Mouse (Mus musculus) urinary bladder, postnatal 36 days (tissue): ENCODE data around the gene Kpnb1.

ENCODE experiments used
- DNase-seq, 2 experiments: peaks; one replicate each; pipeline ENCODE4 v3.0.0; 2022; ENCODE audit warnings: low spot score in 2 of 2, mixed read lengths in 1 of 2

Kpnb1 gene

DNA sequence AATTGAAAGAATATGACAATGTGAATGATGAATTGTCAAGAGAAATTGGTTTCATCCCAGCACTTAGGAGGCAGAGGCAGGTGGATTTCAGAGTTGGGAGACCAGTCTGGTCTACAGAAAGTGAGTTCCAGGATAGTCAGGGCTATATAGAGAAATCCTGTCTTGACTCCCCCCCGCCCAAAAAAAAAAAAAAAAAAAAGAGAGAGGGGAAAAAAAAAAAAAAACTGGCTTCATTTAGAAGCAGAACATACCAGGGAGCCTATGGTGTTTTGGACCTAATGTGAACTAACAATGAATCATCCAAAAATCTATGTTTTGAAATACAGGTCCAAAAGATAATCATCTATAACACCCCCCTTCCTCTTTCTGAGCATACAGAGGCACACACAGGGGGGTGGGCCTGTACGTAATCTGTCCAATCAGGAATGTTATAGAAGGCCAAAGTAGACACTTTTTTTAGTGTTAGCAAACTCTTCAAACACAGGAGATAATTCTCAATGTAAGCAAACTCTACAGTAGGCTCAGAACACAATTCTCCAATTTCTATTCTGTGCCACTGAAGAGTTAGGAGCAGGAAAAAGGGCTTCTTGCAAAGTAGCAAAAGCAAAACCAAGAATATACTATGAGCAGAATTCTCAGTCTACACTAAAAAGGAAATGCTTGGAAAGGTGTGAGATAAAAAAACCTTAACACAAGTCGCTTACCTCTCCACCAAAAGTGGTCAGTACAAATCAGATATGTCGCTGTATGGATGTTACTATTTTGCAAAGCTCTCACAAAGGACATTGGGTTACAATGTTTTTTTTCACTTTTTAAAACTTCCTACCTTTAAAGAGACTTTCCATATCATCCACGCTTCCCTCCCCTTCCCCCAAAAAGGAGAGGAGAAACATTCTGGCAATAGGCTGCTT, 1.7 kb downstream of the Kpnb1 start:
- DNase-seq = no peak

DNA sequence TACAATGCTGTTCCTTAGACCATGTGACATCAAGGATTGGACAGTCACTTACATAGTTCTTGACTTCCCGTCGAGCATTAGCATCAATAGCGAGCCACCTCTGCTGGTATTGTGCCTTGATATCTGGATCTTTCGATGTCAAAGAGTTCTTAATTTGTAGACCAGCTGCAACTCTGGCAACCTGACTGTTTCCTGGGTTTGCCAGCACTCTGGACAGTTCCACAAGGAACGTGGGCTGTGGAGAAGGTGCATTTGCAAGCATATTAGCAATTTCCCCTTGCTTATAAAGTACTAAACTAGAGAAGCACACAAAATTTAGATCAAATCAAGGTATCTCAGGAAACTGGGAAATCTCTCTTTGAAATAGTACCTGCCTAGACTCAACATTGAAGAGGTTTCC, 2.8 kb downstream of the Kpnb1 start:
- no peak for DNase-seq

DNA sequence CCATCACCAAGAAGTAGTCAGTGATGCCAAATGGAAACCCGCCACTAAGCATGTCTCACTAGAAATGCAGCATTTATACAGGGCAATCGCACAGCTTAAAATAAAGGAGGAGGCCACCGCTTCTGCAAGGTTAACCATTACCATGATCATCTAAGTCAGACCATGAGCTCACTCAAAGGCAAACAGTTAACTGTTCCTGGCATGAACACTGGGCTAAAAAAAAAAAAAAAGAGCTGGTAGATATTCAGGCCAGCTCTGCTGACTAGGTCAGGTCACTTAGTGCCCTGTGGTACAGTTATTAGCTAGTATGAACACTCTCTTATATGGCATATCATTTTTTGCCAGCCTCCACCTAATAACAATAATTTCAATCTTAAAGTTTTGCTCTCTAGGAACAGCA, 5.2 kb downstream of the Kpnb1 start:
- no peak for DNase-seq

DNA sequence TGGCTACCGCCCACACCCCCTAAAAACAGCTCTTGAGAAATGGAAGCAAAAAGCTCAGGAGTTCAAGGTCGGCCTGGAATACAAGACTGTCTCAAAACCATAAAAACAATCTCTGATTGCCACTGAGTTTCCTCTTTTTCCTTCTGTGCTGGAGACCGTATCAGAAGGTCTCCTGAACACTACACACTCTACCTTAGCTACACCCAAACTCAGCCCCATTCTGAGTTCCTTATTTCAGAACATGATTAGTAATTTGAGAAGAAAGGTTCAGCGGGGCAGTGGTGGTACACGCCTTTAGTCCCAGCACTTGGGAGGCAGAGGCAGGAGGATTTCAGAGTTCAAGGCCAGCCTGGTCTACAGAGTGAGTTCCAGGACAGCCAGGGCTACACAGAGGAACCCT, 6.6 kb downstream of the Kpnb1 start:
- no peak for DNase-seq

DNA sequence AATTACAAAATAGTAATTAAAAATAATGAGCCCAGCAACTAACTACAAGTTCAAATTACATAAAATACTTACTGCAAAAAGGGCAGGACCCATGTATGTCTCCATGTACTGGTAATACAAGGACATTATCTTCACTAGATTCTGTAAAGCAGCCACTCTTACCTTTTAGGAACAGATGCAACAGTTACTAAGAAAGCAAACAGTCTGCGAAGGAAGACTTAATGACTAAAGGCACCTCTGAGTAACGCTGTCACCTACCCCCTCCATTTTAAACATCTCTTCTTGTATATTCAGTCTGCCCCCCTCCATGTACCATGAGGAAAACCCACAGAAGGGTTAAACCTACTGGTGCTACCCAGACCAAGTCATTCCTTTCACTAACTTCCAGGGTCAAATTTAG, 9.5 kb downstream of the Kpnb1 start:
- DNase-seq = no peak

DNA sequence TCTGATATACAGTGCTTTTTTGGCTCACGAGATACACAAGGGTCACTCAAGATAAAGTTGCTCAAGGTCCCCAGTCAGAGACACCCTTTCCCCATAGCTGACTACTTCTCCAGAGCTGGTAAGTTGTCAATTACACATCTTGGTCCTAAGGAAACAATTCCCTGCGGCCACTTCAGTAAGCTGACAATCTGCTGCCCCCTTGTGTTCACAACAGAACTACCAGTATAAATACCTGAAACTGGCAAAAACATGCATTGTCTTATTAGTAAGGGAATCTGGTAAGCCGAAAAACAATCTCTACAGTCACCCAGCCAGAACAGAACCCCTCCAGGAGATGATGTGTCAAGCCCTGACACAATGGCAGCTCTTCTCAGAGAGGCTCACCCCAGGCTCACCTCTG, 10.8 kb downstream of the Kpnb1 start:
- DNase-seq = no peak

DNA sequence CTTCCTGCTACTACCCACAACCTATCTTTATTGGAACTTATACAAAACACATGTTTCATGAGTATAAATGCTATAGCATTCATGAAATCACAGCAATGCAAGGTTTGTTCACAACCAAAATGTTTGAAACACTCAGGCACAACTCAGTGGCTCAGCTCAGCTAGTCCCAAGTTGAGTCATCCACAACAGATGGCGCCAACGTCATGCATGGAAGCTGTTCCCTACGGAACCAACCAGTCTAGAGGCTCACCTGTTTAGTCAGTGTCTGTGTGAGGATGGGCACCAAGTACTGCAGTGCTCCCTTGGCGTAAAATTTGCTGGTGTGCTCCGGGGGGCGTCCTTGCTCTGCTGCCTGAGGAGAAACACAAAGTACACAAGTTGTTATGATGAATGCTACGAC, 12.2 kb downstream of the Kpnb1 start:
- no peak for DNase-seq

DNA sequence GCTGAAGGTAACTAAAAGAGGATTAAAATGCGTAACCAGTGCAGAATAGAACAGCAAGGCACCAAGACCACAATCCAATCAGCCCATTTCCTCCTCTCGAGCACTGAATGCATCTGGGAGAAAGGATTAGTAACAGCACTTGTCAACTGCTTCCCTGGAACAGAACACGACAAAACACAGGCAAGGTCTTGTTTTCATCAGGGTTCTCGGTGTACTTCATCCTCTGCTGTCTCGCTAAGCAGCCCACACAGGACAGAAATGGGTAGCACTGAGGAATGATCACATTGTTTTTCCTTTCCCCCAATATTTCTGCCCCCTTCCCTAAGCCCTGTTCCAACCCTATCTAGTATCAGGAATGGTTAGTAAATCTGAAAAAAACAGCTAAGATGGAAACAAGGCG, 27.3 kb downstream of the Kpnb1 start:
- no peak for DNase-seq

DNA sequence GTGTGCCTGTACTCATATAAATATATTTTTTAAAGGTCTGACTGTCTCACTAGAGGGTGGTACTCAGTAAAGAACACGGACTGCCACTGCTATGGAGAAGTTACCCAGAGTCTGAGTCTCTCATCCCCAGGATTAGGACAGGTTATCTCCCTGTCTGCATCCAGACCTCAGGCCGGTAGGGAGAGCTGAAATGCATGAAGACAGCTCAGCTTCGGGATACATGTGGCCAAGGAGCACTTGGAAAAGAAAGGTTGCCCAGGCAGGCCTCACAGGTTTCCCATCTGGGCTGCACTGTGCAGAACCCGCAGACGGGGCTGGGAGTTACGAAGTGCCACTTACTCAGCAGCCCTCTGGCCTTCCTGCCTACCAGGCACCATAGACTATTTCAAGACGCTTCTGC, 30.7 kb downstream of the Kpnb1 start:
- no peak for DNase-seq

DNA sequence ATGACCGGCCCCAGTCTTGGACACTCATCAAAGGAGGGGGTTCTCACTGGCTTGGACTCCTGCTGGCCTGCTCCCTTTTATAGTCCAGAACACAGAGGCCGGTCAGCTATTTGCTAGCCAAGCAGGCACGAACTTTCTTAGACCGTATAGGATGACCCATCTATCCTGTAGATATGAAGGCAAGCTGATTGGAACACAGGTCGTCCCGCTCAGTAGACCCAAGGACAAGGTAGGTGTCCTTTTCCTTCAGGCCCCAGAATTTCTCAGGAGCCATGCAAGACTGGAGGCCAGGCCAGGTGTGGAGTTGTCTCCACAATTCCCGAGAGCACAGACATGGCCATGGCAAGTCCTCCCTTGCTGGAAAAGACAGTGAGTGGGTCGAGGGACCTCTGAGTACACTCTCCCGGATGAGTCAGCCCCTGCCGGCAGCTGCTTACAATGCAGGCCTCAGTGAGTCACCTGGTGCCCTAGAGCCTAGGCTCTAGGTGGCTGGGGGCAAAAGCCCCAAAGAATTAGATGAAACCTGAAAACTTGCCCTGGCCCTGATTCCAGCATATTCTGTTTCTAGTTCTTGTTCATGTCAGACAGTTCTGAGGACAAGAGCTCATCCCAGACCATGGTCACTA, 34.9 kb downstream of the Kpnb1 start:
- DNase-seq = no peak

DNA sequence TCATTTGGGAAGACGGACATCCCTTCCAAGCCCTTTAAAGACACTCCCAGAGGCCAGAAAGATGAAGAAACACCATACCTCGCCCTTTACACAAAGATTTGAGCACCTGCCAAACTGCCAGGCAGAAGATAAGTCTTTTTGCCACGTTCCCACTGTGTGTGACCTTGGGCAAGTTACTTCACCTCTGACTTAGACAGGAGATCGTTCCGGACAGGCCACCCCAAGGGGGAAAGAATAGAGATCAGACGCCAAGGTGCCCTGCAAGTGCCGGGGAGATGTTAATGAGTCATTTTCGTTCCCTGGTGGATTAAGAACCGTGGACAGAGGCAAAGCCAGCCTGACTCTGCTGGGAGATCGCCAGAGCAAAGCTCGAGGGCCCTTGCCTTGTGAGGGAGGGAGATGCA, 35.7 kb downstream of the Kpnb1 start:
- DNase-seq = peak; percentile 49 to 58

DNA sequence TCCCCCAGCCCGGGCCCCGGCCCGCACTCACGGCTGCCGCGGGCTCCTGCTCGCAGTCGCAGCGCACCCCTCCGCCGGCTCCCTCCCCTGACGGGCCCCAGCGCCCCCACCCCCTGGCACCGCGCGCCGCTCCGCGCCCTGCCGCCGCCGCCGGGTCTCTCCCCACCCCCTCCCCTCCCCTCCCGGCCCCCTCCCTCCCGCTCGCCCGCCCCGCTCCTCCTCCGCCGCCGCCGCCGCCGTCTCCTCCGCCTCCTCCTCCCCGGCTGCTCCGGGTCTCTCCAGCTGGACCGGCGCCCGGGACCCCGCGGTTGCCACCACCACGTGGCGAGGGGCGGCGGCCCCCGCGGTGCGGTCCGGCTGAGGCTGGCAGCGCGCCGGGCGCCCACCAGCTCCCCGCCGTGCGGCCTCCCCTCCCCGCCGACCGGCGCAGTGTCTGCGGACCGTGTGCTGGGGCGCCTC, 36.3 kb downstream of the Kpnb1 start, which contains the start of gene Tbkbp1:
TSS of gene Tbkbp1 (minus strand) at position 153 of the 459 bp plus-strand sequence.
- no peak for DNase-seq

DNA sequence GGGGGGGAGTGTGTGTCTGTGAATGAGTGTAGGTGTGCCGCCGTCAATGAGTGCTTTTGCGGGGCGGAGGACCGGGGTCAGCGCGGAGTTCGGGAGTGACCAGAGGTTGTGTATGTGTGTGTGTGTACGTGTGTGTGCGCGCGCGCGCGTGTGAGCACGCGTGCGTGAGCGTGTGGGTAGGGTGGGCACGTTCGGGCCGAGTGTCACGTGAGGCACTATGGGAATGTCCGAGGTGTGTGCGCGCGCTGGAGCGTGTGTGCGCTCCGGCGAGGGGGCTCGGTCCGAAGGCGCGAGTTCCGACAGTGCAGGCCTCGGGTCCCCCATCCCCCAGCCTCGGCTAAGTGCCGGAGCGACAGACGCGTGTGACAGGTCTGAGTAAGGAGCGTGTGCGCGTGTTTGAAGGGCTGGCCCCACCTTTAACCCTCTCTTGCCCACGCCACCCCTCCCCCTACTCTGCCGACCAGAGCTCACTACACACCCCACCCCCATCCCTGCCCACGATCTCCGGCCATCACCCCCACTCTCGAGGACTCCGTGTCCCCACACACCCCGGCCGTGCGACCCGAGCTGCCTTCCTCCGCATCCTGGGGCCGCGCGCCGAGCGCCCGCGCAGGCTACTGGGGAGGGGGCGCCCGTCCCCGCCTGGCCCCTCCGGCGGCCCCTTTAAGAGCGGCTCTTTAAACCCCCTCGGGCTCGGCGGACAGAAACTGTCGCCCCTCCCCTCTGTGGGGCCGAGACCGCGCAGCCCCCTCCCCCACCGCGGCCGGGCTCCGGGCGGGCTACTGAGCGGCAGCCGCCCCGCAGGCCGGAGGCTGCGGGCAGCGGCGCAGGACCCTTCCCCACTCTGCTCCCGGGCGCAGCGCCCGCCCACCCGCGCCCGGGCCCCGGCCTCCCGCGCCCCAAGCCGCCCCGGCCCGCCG, 37.0 kb downstream of the Kpnb1 start:
- DNase-seq = peak in 1 of 2 experiments; percentile 41

DNA sequence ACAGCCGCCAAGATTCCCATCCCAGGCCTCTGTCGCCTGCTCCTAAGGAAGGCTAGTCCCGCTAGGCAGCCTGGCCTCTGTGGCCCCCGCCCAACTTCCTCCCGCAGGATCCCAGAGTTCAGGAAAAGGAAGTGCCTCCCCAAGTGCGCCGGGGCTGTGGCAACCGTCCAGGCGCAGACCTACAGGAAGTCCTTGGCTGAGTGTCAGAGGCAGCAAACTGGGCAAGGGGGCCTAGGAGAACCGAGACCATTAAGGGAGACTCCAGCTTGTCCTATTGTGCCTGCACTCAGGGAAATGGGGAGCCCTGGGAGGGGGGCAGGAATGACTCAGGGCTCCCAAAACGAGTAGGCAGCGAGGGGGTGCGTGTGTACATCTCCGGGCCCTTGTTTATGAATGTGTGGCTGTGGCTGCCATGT, 37.7 kb downstream of the Kpnb1 start:
- peak in 1 of 2 experiments; percentile 66 for DNase-seq

DNA sequence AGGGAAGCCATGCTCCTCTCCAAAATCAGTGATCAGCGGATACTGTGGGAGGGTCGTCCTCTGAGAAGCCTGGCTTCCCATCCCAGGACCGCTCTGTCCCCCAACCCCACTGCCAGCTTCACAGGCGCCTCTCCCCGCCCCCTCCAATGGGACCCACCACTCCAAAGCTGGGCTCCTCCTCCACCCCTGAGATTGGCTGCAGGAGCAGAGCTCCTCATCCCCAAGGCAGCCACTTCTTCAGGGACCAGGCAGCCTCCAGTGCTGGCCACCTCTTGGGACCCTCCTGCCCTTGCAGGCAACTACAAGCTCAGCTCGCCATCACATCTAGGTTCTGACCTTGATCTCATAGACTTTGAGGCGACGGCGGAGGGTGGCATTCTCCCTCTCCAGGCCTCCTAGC, 38.7 kb downstream of the Kpnb1 start:
- DNase-seq = no peak

DNA sequence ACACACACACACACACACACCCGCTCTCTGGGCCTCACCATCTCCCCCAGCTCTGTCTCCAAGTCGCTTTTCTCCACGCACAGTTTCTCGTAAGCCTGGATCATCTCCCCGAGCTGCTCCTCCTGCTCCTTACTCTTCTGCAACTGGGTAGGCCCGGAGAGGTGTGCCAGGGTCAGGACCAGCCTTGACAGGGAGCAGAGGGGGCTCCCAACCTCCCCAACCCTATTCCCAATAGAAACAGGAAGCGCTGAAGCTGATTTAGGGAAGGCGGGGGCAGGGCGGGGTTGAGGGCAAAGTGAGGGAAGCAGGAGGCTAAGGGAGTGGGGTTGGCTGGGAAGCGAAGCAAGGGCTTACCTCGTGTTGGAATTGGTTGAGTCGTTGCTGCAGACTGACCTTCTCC, 39.1 kb downstream of the Kpnb1 start:
- DNase-seq = no peak

DNA sequence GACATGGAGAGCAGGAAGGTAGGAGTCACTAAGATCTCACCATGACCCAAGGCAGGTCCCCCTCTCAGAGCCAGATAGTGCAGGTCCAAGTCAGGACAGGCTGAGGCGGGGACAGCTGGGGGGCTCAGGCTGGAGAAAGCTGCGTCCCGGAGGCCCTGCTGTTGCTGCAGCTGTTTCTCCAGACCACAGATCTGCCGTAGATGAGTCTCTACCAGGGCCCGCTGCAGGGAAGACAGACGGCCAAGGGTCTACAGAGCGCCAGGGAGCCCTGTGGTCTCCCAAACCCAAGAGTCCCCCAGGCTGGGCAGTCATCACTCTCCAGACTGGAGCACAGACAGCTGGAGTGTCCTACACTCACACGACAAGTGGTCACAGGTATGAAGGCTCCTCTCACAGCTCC, 40.3 kb downstream of the Kpnb1 start:
- DNase-seq = no peak

DNA sequence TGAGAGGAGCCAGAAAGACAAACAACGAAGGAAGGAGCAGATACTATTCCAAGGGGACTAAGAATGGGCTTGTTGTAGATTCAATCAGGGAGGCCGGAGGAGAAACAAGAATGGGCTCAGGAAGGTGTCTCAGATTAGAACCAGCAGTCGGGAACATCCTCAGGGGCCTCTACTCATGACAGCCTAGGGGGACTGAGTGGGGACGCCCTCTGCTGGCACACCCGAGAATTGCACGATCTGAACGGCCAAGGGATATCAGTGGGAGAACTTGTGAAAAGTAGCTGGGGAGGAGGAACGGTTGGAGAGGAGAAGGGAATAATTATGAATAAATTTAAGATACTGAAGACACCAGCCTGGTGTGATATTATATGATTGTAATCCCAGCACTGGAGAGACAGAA, 41.0 kb downstream of the Kpnb1 start:
- DNase-seq = peak; percentile 55 to 73

DNA sequence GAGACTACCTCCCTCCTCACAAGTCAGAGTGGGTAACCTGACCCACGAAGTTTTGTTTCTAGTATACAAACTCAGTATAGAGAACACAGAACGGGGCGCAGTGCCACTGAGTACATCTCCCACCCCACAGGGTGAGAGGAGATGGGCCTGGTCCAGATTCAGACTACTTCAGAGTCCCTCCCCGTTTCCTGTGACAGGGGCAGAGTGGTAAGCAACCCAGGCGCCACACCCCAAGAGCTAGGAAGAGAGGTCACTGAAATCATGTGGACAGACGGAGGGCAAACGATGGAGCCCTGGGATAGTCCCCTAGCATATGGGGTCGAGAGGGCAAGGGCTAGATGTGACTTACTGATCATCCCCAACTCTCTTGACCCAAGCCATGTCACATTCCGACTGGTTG, 41.7 kb downstream of the Kpnb1 start:
- DNase-seq = no peak

DNA sequence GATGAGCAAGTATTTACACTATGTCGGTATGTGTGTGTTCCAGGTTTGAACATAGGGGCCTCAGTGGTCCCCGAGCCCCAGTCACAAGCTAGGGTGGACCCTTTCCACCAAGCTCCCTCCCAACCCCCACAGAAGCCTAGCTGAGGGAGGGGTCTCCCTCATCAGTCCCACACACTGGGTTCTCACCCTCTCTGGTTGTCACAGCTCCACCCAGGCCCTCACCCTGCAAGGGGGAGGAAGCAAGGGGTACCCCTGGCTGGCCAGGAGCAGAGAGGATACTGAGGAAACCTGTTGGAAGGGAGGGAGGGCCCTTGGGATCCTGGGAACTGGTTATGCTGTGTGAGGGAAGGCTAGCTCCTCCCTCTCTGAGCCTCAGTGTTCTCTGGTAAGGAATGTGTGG, 42.4 kb downstream of the Kpnb1 start:
- no peak for DNase-seq

DNA sequence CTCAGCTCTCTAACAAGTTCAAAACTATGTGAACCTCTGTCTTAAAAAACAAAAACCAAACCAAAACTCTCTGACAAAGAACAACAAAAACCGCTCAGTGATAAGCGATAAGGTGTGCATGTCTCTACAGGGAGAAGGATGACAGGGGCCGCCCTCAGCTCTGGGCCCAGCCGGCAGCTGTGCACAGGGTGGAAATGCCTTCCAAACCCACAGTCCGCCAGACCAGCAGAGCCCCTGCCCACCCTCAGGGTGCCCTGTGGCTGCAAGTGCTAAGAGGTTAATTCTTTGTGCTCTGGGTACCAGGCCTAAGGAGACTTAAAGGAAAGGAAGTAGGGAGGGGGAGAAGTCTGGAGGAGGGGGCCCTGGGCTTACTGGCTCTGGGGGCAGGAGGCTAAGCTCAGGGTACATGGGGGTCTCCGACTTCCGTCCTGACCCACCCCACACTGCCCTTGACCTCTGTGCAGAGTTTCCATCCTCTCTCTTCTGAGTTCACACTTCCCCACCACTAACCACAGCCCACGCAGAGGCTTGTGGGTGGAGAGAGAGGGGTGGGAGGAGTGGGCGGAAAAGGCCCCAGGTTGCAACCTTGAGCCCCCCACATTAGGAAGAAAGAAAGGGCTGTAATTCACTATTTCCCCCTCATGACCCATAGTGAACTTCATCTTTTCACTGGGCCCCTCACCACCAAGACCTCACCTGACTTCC, 44.3 kb downstream of the Kpnb1 start:
- peak in 1 of 2 experiments; percentile 39 for DNase-seq
